Mouse (Mus musculus): ENCODE results near the gene Acbd6. TPM values are rescaled to one million over a fixed set of nuclear protein-coding genes. Genes with fewer than 3 reads are reported as not detected.

The Acbd6 gene
- total and polyA plus RNA-seq, 3 experiments = 102 to 270 (median 145) TPM

DNA sequence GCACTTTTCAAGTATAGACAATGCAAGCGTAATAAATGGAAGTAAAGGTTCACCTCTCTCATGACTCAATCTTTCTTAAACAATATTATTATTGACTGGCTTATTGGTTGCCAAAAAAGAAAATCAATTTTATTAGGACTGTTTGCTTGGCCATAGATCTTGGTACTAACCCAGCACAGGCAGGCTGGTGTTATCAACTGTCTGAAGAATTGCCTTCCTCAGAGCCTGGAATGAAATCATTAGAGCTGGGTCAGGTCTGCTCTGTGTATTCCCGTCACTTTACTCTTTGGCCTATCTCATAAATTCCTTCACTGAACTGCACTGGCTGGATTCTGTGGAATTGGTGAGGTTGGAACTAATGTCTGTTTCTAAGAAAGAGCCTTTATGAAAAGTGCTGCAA, 69.8 kb downstream of the Acbd6 start:
- TF ChIP-seq ETS1 (IDR thresholded peaks at IDR 0.05; ENCODE audit: low read depth, low read length) = no peak
- no peak for TF ChIP-seq MEF2A (IDR thresholded peaks at IDR 0.05; ENCODE audit: extremely low read depth, insufficient replicate concordance, low read depth, low read length, poor library complexity, severe bottlenecking)
- TF ChIP-seq E2F4 (IDR thresholded peaks at IDR 0.05; ENCODE audit: borderline replicate concordance, low read depth, low read length) = no peak
- TF ChIP-seq TCF12 (IDR thresholded peaks at IDR 0.05; ENCODE audit: low read depth, low read length) = no peak
- no peak for TF ChIP-seq NELFE (IDR thresholded peaks at IDR 0.05; ENCODE audit: low read depth, low read length)
- no peak for TF ChIP-seq KAT2A (conservative IDR thresholded peaks at IDR 0.05; ENCODE audit: low read depth, low read length)
- TF ChIP-seq ZNF384 (IDR thresholded peaks at IDR 0.05; ENCODE audit: low read depth, low read length) = no peak
- TF ChIP-seq ELF1 (IDR thresholded peaks at IDR 0.05; ENCODE audit: low read depth, low read length) = no peak
- no peak for TF ChIP-seq JUND (IDR thresholded peaks at IDR 0.05; ENCODE audit: low read depth, low read length)
- H3K36me3 ChIP-seq (ENCODE audit: control insufficient read depth in 1 of 2, insufficient read depth in 2 of 2, low read length in 2 of 2) = peaks cover 0 to 3% of the 10 kb centered on the region in 2 experiments; a peak in 1 of 4 replicates
- H3K27me3 ChIP-seq (ENCODE audit: control insufficient read depth in 1 of 2, insufficient read depth in 2 of 2, low read length in 2 of 2) = no peaks in the 10 kb centered on the region
- H3K27ac ChIP-seq (ENCODE audit: control insufficient read depth, low read depth, low read length) = no peak overlapping the region
- no peak for DNase-seq (ENCODE audit: low read depth, low spot score)
- no peaks in the 10 kb centered on the region for H3K4me1 ChIP-seq (ENCODE audit: control insufficient read depth in 1 of 2, insufficient read depth in 2 of 2, low read length in 2 of 2)
- no peaks in the 10 kb centered on the region for H3K9me3 ChIP-seq (replicated peaks; ENCODE audit: insufficient read depth, low read length)
- H3K79me2 ChIP-seq (ENCODE audit: control insufficient read depth, insufficient read depth, low read length, poor library complexity) = no peaks in the 10 kb centered on the region; the same call in 1 of the 2 replicates
- H3K4me3 ChIP-seq (ENCODE audit: control insufficient read depth in 1 of 2, insufficient read depth in 1 of 2, low read depth in 2 of 2, low read length in 2 of 2) = no peak overlapping the region
- H3K9ac ChIP-seq (ENCODE audit: control insufficient read depth, low read depth, low read length, poor library complexity, severe bottlenecking) = no peak overlapping the region

DNA sequence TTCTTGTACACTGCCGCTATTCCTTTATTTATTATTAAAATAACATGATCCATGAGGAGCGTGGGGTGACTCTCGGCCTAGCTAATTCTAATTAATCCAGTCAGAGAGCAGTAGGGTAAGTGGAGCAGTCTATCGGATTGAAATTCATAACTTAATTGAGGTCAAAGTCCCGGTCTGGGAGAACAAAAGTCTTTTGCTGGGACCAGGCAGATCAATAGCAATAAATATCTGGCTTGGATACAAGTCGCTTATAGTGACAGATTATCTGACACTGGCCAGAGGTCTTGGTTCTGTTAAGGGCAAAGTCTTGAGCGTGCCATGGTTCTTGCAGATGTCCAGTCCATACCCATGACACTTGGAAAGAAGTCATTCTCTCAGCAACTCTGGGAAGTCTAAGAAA, 78.7 kb downstream of the Acbd6 start:
- DNase-seq (ENCODE audit: low read depth, low spot score) = no peak

DNA sequence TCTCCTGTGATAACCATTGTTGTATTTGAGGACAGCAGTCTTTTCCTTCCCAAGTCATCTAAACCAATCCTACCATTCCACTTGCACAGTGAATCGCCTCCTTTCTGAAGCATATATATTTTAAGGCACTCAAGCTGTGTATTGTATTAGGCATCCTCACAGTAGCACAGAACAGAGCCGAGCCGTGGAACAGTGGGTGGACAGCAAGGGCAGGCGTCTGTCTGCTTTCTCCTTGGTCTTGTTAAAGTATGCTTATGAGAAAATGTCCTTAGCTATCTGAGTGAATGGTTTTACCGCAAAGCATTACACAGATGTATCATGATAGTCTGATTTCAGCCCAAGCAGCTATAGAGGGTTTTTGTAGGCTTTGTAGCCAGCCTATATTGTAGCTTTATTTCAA, 87.9 kb downstream of the Acbd6 start:
- DNase-seq (ENCODE audit: low read depth, low spot score) = no peak

More for the DNA sequence above, 78.7 kb downstream of the Acbd6 start:
- Histone ChIP-seq H3K4me3 (ENCODE audit: control insufficient read depth in 1 of 2, insufficient read depth in 1 of 2, low read depth in 2 of 2, low read length in 2 of 2) (no peak overlapping the region), H3K27me3 (ENCODE audit: control insufficient read depth in 1 of 2, insufficient read depth in 2 of 2, low read length in 2 of 2) (no peaks in the 10 kb centered on the region), H3K4me1 (ENCODE audit: control insufficient read depth in 1 of 2, insufficient read depth in 2 of 2, low read length in 2 of 2) (no peaks in the 10 kb centered on the region), H3K27ac (ENCODE audit: control insufficient read depth, low read depth, low read length) (no peak overlapping the region), H3K9ac (ENCODE audit: control insufficient read depth, low read depth, low read length, poor library complexity, severe bottlenecking) (no peak overlapping the region), H3K36me3 (ENCODE audit: control insufficient read depth in 1 of 2, insufficient read depth in 2 of 2, low read length in 2 of 2) (no peaks in the 10 kb centered on the region), H3K9me3 (replicated peaks; ENCODE audit: insufficient read depth, low read length) (no peaks in the 10 kb centered on the region), H3K79me2 (ENCODE audit: control insufficient read depth, insufficient read depth, low read length, poor library complexity) (no peaks in the 10 kb centered on the region)
- no peak for TF ChIP-seq MXI1 (IDR thresholded peaks at IDR 0.05; ENCODE audit: low read depth, low read length)
- no peak for TF ChIP-seq BHLHE40 (IDR thresholded peaks at IDR 0.05; ENCODE audit: borderline replicate concordance, low read depth, low read length)
- TF ChIP-seq RCOR1 (IDR thresholded peaks at IDR 0.05; ENCODE audit: low read depth, low read length) = no peak

More for the DNA sequence above, 87.9 kb downstream of the Acbd6 start:
- no peaks in the 10 kb centered on the region for H3K9me3 ChIP-seq (replicated peaks; ENCODE audit: insufficient read depth, low read length)
- H3K27me3 ChIP-seq (ENCODE audit: control insufficient read depth in 1 of 2, insufficient read depth in 2 of 2, low read length in 2 of 2) = no peaks in the 10 kb centered on the region
- no peak for TF ChIP-seq TCF12 (IDR thresholded peaks at IDR 0.05; ENCODE audit: low read depth, low read length)
- H3K79me2 ChIP-seq (ENCODE audit: control insufficient read depth, insufficient read depth, low read length, poor library complexity) = no peaks in the 10 kb centered on the region
- no peak overlapping the region for H3K9ac ChIP-seq (ENCODE audit: control insufficient read depth, low read depth, low read length, poor library complexity, severe bottlenecking)
- H3K4me3 ChIP-seq (ENCODE audit: control insufficient read depth in 1 of 2, insufficient read depth in 1 of 2, low read depth in 2 of 2, low read length in 2 of 2) = no peak overlapping the region
- H3K4me1 ChIP-seq (ENCODE audit: control insufficient read depth in 1 of 2, insufficient read depth in 2 of 2, low read length in 2 of 2) = no peaks in the 10 kb centered on the region
- no peaks in the 10 kb centered on the region for H3K36me3 ChIP-seq (ENCODE audit: control insufficient read depth in 1 of 2, insufficient read depth in 2 of 2, low read length in 2 of 2)
- H3K27ac ChIP-seq (ENCODE audit: control insufficient read depth, low read depth, low read length) = no peak overlapping the region
